Comparison of ENCODE assay signal across 18 mouse cellular contexts in genomic region chr4:120904533-120904932, GRCm38 (mm10).
"Had no signal": no experiment of that assay in that cellular context is flagged by ENCODE, and none has a peak within 500 bp of the region (broad histone marks: within the 10 kb centered on the region; RNA-seq: fewer than 3 reads in every experiment).

No protein-coding gene starts in this region.

- H3K27me3 ChIP-seq: limb, embryonic 12.5 days; limb, embryonic 15.5 days; midbrain, embryonic 13.5 days had no signal

- H3K4me1 ChIP-seq: limb, embryonic 12.5 days; limb, embryonic 15.5 days; midbrain, embryonic 10.5 days; midbrain, embryonic 13.5 days had no signal

- H3K9ac ChIP-seq: limb, embryonic 12.5 days; limb, embryonic 15.5 days; liver, embryonic 14.5 days; liver, postnatal 0 days; lung, embryonic 14.5 days; midbrain, embryonic 13.5 days had no signal

- H3K36me3 ChIP-seq: limb, embryonic 12.5 days; limb, embryonic 15.5 days; midbrain, embryonic 10.5 days; midbrain, embryonic 13.5 days had no signal

- H3K4me3 ChIP-seq: limb, embryonic 12.5 days; limb, embryonic 15.5 days; megakaryocyte, embryonic 14.5 days; midbrain, embryonic 10.5 days; midbrain, embryonic 13.5 days; myocyte had no signal

- H3K4me2 ChIP-seq: limb, embryonic 12.5 days; limb, embryonic 15.5 days; liver, embryonic 11.5 days; lung, embryonic 14.5 days; midbrain, embryonic 13.5 days had no signal

- H3K9me3 ChIP-seq: limb, embryonic 12.5 days; limb, embryonic 15.5 days; megakaryocyte, embryonic 14.5 days; midbrain, embryonic 10.5 days; midbrain, embryonic 13.5 days had no signal

- DNase-seq: kidney, postnatal 10 days; kidney, postnatal 36 days; left cerebral cortex, postnatal 4 days; liver, postnatal 0 days; lung, embryonic 14.5 days; thymus, adult 18-20 months; thymus, postnatal 36 days had no signal

- H3K27ac ChIP-seq: limb, embryonic 12.5 days; limb, embryonic 15.5 days; liver, embryonic 14.5 days; macrophage; midbrain, embryonic 10.5 days; midbrain, embryonic 13.5 days had no signal

- ATAC-seq: liver, postnatal 0 days; lung, postnatal 0 days; midbrain, embryonic 13.5 days; midbrain, embryonic 16.5 days had no signal
